Mouse (Mus musculus) midbrain, embryonic 16.5 days (tissue): ENCODE results near the gene Mov10. TPM values are rescaled to one million over a fixed set of nuclear protein-coding genes. Genes with fewer than 3 reads are reported as not detected.
A peak's percentile ranks its signal among the peaks of the same experiment; 100 is the strongest.

Experiments
- ATAC-seq: fragments of 200-750 bp; cut with Nextera tagmentation; 2 replicates; pipeline ENCODE4 v1.8.0; 2017; ENCODE audit warnings: moderate TSS enrichment
- H3K27ac ChIP-seq: fragments of 300-500 bp; sonication (generic); 2 replicates; pipeline ENCODE4 v1.5.1; 2014; ENCODE audit warnings: mild to moderate bottlenecking, low read length, mixed read lengths
- H3K27me3 ChIP-seq: fragments of 300-500 bp; sonication (generic); 2 replicates; pipeline ENCODE4 v1.6.1; 2014; ENCODE audit warnings: low read depth, low read length, mixed read lengths; ENCODE audit not compliant: control insufficient read depth, insufficient read depth
- H3K36me3 ChIP-seq: fragments of 300-500 bp; sonication (generic); 2 replicates; pipeline ENCODE4 v1.6.1; 2014; ENCODE audit warnings: mild to moderate bottlenecking, low read length, moderate library complexity, mixed read lengths; ENCODE audit not compliant: control insufficient read depth, insufficient read depth
- H3K4me1 ChIP-seq: fragments of 300-500 bp; sonication (generic); 2 replicates; pipeline ENCODE4 v1.6.1; 2014; ENCODE audit warnings: mild to moderate bottlenecking, low read length, mixed read lengths; ENCODE audit not compliant: control insufficient read depth, insufficient read depth
- H3K4me2 ChIP-seq: fragments of 300-500 bp; sonication (generic); 2 replicates; pipeline ENCODE4 v1.6.1; 2014; ENCODE audit warnings: mild to moderate bottlenecking, low read length, mixed read lengths
- H3K4me3 ChIP-seq: fragments of 300-500 bp; sonication (generic); 2 replicates; pipeline ENCODE4 v1.5.1; 2014; ENCODE audit warnings: low read depth, mild to moderate bottlenecking, low read length, moderate library complexity, mixed read lengths
- H3K9ac ChIP-seq: fragments of 300-500 bp; sonication (generic); 2 replicates; pipeline ENCODE4 v1.6.1; 2014; ENCODE audit warnings: low read depth, low read length, mixed read lengths
- H3K9me3 ChIP-seq: fragments of 300-500 bp; sonication (generic); replicated peaks from 2 replicates; pipeline ENCODE4 v1.6.1; 2014; ENCODE audit warnings: mild to moderate bottlenecking, low read length, mixed read lengths; ENCODE audit not compliant: control insufficient read depth, poor library complexity, severe bottlenecking
- WGBS: fragments of 180-500 bp; shearing (Covaris S2); extraction: QIAGEN DNeasy Blood & Tissue Kit; methylation state at CpG from one replicate; pipeline ENCODE4 v1.1.7; 2014; 5-methylcytosine and 5-hydroxymethylcytosine counted together
- polyA plus RNA-seq: library from polyadenylated mRNA; unstranded; fragments of >200 nt; fragmentation: Nextera tagmentation; extraction: Ambion mirVana; gene quantifications from 2 replicates; pipeline ENCODE4 v1.2.1, GENCODE M21; 2015

Gene Mov10
- polyA plus RNA-seq, 1 experiment from 2014 or later = 8.3 TPM

GRCm38 (mm10) chr3:104854465-104854864 lies 36.1 kb upstream of the Mov10 start:
- H3K9me3 ChIP-seq = no peaks in the 10 kb centered on the region
- H3K27ac ChIP-seq = no peak overlapping the region
- no peak overlapping the region for H3K4me3 ChIP-seq
- no peaks in the 10 kb centered on the region for H3K27me3 ChIP-seq
- no peaks in the 10 kb centered on the region for H3K36me3 ChIP-seq
- WGBS = 90% methylated on average over 1 of the region's 1 CpGs
- no peak overlapping the region for H3K9ac ChIP-seq
- no peak overlapping the region for H3K4me2 ChIP-seq
- no peaks in the 10 kb centered on the region for H3K4me1 ChIP-seq
- ATAC-seq = no peak

GRCm38 (mm10) chr3:104846601-104847000 lies 28.2 kb upstream of the Mov10 start:
- 95% methylated on average over 4 of the region's 4 CpGs for WGBS
- no peak for ATAC-seq

GRCm38 (mm10) chr3:104841049-104841448 lies 22.7 kb upstream of the Mov10 start:
- Histone ChIP-seq H3K27ac (no peak overlapping the region), H3K4me1 (no peaks in the 10 kb centered on the region), H3K4me2 (no peak overlapping the region), H3K9me3 (no peaks in the 10 kb centered on the region), H3K36me3 (peaks cover 22% of the 10 kb centered on the region), H3K27me3 (no peaks in the 10 kb centered on the region), H3K4me3 (no peak overlapping the region), H3K9ac (no peak overlapping the region)
- no peak for ATAC-seq
- WGBS = 99% methylated on average over 5 of the region's 5 CpGs

More at GRCm38 (mm10) chr3:104846601-104847000, 28.2 kb upstream of the Mov10 start:
- Histone ChIP-seq H3K27me3 (no peaks in the 10 kb centered on the region), H3K36me3 (peaks cover 10% of the 10 kb centered on the region), H3K4me2 (no peak overlapping the region), H3K9ac (no peak overlapping the region), H3K27ac (no peak overlapping the region), H3K4me3 (no peak overlapping the region), H3K4me1 (no peaks in the 10 kb centered on the region), H3K9me3 (no peaks in the 10 kb centered on the region)

GRCm38 (mm10) chr3:104835797-104836196 lies 17.4 kb upstream of the Mov10 start:
- no peak for ATAC-seq
- Histone ChIP-seq H3K27me3 (no peaks in the 10 kb centered on the region), H3K36me3 (peaks cover 22% of the 10 kb centered on the region), H3K27ac (no peak overlapping the region), H3K9me3 (no peaks in the 10 kb centered on the region), H3K4me3 (no peak overlapping the region), H3K4me1 (no peaks in the 10 kb centered on the region), H3K9ac (no peak overlapping the region), H3K4me2 (no peak overlapping the region)
- WGBS = 97% methylated on average over 3 of the region's 3 CpGs

GRCm38 (mm10) chr3:104822413-104822812 lies 4.0 kb upstream of the Mov10 start:
- Histone ChIP-seq H3K27me3 (no peaks in the 10 kb centered on the region), H3K4me3 (no peak overlapping the region), H3K36me3 (peaks cover 10% of the 10 kb centered on the region; the same call in 1 of the 2 replicates), H3K27ac (no peak overlapping the region), H3K4me2 (no peak overlapping the region), H3K4me1 (peaks cover 4% of the 10 kb centered on the region; the same call in 1 of the 2 replicates), H3K9me3 (no peaks in the 10 kb centered on the region), H3K9ac (no peak overlapping the region)
- no peak for ATAC-seq
- WGBS = 88% methylated on average over 3 of the region's 3 CpGs

- H3K4me3 ChIP-seq = no peak overlapping the region
- no peak overlapping the region for H3K27ac ChIP-seq
- 45% methylated on average over 1 of the region's 1 CpGs for WGBS
- no peak overlapping the region for H3K4me2 ChIP-seq
- H3K27me3 ChIP-seq = no peaks in the 10 kb centered on the region
- H3K9me3 ChIP-seq = no peaks in the 10 kb centered on the region
- peaks cover 9% of the 10 kb centered on the region; the same call in 1 of the 2 replicates for H3K36me3 ChIP-seq
- no peak overlapping the region for H3K9ac ChIP-seq
- no peak for ATAC-seq
- H3K4me1 ChIP-seq = peaks cover 8% of the 10 kb centered on the region
These were observed 2.1 kb upstream of the Mov10 start for GRCm38 (mm10) chr3:104820426-104820825.

GRCm38 (mm10) chr3:104818749-104819134 lies 379 bp upstream of the Mov10 start:
- Histone ChIP-seq H3K9ac (no peak overlapping the region), H3K4me1 (peaks cover 8% of the 10 kb centered on the region), H3K4me2 (peak overlapping the region; percentile 96), H3K9me3 (no peaks in the 10 kb centered on the region), H3K4me3 (peak overlapping the region; percentile 67), H3K27me3 (no peaks in the 10 kb centered on the region), H3K27ac (no peak overlapping the region), H3K36me3 (peaks cover 8% of the 10 kb centered on the region; the same call in 1 of the 2 replicates)
- 6% methylated on average over 3 of the region's 3 CpGs for WGBS
- ATAC-seq = no peak

GRCm38 (mm10) chr3:104817481-104817990 lies 827 bp downstream of the Mov10 start:
- H3K27me3 ChIP-seq = no peaks in the 10 kb centered on the region
- H3K4me1 ChIP-seq = peaks cover 8% of the 10 kb centered on the region
- peaks cover 8% of the 10 kb centered on the region; the same call in 1 of the 2 replicates for H3K36me3 ChIP-seq
- peak overlapping the region; percentile 17 for H3K27ac ChIP-seq
- under 1% methylated on average over 46 of the region's 46 CpGs for WGBS
- H3K4me2 ChIP-seq = peak overlapping the region; percentile 96
- ATAC-seq = peak; percentile 88
- H3K9ac ChIP-seq = peak overlapping the region; percentile 64
- H3K9me3 ChIP-seq = no peaks in the 10 kb centered on the region
- H3K4me3 ChIP-seq = peak overlapping the region; percentile 67

- Histone ChIP-seq H3K4me2 (no peak overlapping the region), H3K4me1 (peaks cover 8% of the 10 kb centered on the region), H3K27me3 (no peaks in the 10 kb centered on the region), H3K9me3 (no peaks in the 10 kb centered on the region), H3K9ac (no peak overlapping the region), H3K36me3 (peaks cover 4% of the 10 kb centered on the region; the same call in 1 of the 2 replicates), H3K27ac (no peak overlapping the region), H3K4me3 (no peak overlapping the region)
- 96% methylated on average over 7 of the region's 7 CpGs for WGBS
- no peak for ATAC-seq
These were observed 2.2 kb downstream of the Mov10 start for GRCm38 (mm10) chr3:104816130-104816529.
